Mouse (Mus musculus): ENCODE results near the gene Uts2. TPM values are rescaled to one million over a fixed set of nuclear protein-coding genes. Genes with fewer than 3 reads are reported as not detected.
A peak's percentile ranks its signal among the peaks of the same experiment; 100 is the strongest.
"Not testable (repeated sequence)": the region's sequence is repeated elsewhere in the genome, so short reads cannot be mapped to it uniquely, and the experiment has no call there.

The Uts2 gene
- polyA plus RNA-seq, 1 experiment from 2014 or later, result not detected

- ATAC-seq (ENCODE audit: low read depth), result no peak
- WGBS (ENCODE audit: insufficient replicate concordance), result 15% methylated on average over 13 of the region's 13 CpGs
Measured at GRCm38 (mm10) chr4:151001397-151001796, 4.5 kb downstream of the Uts2 start.

GRCm38 (mm10) chr4:151005656-151006318 is 8.9 kb downstream of the Uts2 start:
- Histone ChIP-seq H3K4me1 (ENCODE audit: control insufficient read depth, low read depth, low read length) (no peaks in the 10 kb centered on the region), H3K27me3 (ENCODE audit: control insufficient read depth, insufficient read depth, low read depth, low read length) (no peaks in the 10 kb centered on the region), H3K4me2 (ENCODE audit: low read depth, low read length) (no peak overlapping the region), H3K9ac (ENCODE audit: low read depth, low read length) (no peak overlapping the region), H3K4me3 (ENCODE audit: low read depth, low read length) (no peak overlapping the region), H3K27ac (ENCODE audit: low read length) (no peak overlapping the region), H3K36me3 (ENCODE audit: control insufficient read depth, insufficient read depth) (no peaks in the 10 kb centered on the region), H3K9me3 (replicated peaks; ENCODE audit: control insufficient read depth, low read length) (no peaks in the 10 kb centered on the region)
- ATAC-seq (ENCODE audit: low read depth), result no peak
- WGBS (ENCODE audit: insufficient replicate concordance), result 64% methylated on average over 13 of the region's 13 CpGs

More at GRCm38 (mm10) chr4:151001397-151001796, 4.5 kb downstream of the Uts2 start:
- no peak overlapping the region for H3K4me2 ChIP-seq (ENCODE audit: low read depth, low read length)
- H3K9me3 ChIP-seq (replicated peaks; ENCODE audit: control insufficient read depth, low read length), result no peaks in the 10 kb centered on the region
- H3K9ac ChIP-seq (ENCODE audit: low read depth, low read length), result no peak overlapping the region
- H3K4me1 ChIP-seq (ENCODE audit: control insufficient read depth, low read depth, low read length), result no peaks in the 10 kb centered on the region
- H3K4me3 ChIP-seq (ENCODE audit: low read depth, low read length), result no peak overlapping the region
- H3K36me3 ChIP-seq (ENCODE audit: control insufficient read depth, insufficient read depth), result no peaks in the 10 kb centered on the region
- no peak overlapping the region for H3K27ac ChIP-seq (ENCODE audit: low read length)
- H3K27me3 ChIP-seq (ENCODE audit: control insufficient read depth, insufficient read depth, low read depth, low read length), result no peaks in the 10 kb centered on the region

DNA sequence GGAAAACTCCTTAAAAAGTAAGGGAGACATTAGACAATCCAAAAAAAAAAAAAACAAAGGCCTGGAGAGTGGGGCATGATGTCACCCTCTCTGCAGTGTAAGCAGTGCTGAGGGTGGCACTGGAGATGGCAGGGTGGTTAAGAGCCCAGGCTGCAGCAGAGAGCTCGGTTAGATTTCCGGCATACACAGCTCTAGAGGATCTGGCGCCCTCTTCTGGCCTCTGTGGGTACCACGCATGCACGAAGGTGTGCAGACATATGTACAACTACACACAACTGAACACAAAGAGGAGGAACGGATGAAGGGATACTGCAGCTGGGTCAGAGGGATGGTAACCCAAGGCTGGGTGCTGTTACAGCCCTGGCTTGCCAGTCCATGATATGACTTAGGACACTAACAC is 10.0 kb downstream of the Uts2 start:
- no peak overlapping the region for H3K27ac ChIP-seq (ENCODE audit: low read length)
- ATAC-seq (ENCODE audit: low read depth), result no peak
- 41% methylated on average over 6 of the region's 6 CpGs for WGBS (ENCODE audit: insufficient replicate concordance)
- no peak overlapping the region for H3K4me2 ChIP-seq (ENCODE audit: low read depth, low read length)
- H3K9ac ChIP-seq (ENCODE audit: low read depth, low read length), result no peak overlapping the region
- no peaks in the 10 kb centered on the region for H3K9me3 ChIP-seq (replicated peaks; ENCODE audit: control insufficient read depth, low read length)
- no peaks in the 10 kb centered on the region for H3K4me1 ChIP-seq (ENCODE audit: control insufficient read depth, low read depth, low read length)
- H3K4me3 ChIP-seq (ENCODE audit: low read depth, low read length), result no peak overlapping the region
- H3K36me3 ChIP-seq (ENCODE audit: control insufficient read depth, insufficient read depth), result no peaks in the 10 kb centered on the region
- H3K27me3 ChIP-seq (ENCODE audit: control insufficient read depth, insufficient read depth, low read depth, low read length), result no peaks in the 10 kb centered on the region

- Histone ChIP-seq H3K9ac (ENCODE audit: low read depth, low read length) (no peak overlapping the region), H3K4me1 (ENCODE audit: control insufficient read depth, low read depth, low read length) (no peaks in the 10 kb centered on the region), H3K27ac (ENCODE audit: low read length) (no peak overlapping the region), H3K4me2 (ENCODE audit: low read depth, low read length) (no peak overlapping the region), H3K36me3 (ENCODE audit: control insufficient read depth, insufficient read depth) (no peaks in the 10 kb centered on the region; the same call in 1 of the 2 replicates), H3K27me3 (ENCODE audit: control insufficient read depth, insufficient read depth, low read depth, low read length) (no peaks in the 10 kb centered on the region), H3K9me3 (replicated peaks; ENCODE audit: control insufficient read depth, low read length) (no peaks in the 10 kb centered on the region), H3K4me3 (ENCODE audit: low read depth, low read length) (no peak overlapping the region)
- no peak for ATAC-seq (ENCODE audit: low read depth)
- WGBS (ENCODE audit: insufficient replicate concordance), result 80% methylated on average over 7 of the region's 7 CpGs
Measured at GRCm38 (mm10) chr4:151010316-151010715, 13.4 kb downstream of the Uts2 start.

- H3K27me3 ChIP-seq (ENCODE audit: control insufficient read depth, insufficient read depth, low read depth, low read length), result no peaks in the 10 kb centered on the region
- H3K36me3 ChIP-seq (ENCODE audit: control insufficient read depth, insufficient read depth), result peaks cover 3% of the 10 kb centered on the region; the same call in 1 of the 2 replicates
- H3K9me3 ChIP-seq (replicated peaks; ENCODE audit: control insufficient read depth, low read length), result no peaks in the 10 kb centered on the region
- no peak overlapping the region for H3K4me2 ChIP-seq (ENCODE audit: low read depth, low read length)
- H3K27ac ChIP-seq (ENCODE audit: low read length), result no peak overlapping the region
- no peak overlapping the region for H3K4me3 ChIP-seq (ENCODE audit: low read depth, low read length)
- ATAC-seq (ENCODE audit: low read depth), result no peak
- H3K9ac ChIP-seq (ENCODE audit: low read depth, low read length), result no peak overlapping the region
- H3K4me1 ChIP-seq (ENCODE audit: control insufficient read depth, low read depth, low read length), result no peaks in the 10 kb centered on the region
- WGBS (ENCODE audit: insufficient replicate concordance), result 87% methylated on average over 10 of the region's 10 CpGs
Measured at GRCm38 (mm10) chr4:151015946-151016345, 19.0 kb downstream of the Uts2 start.

GRCm38 (mm10) chr4:151017356-151017755 is 20.5 kb downstream of the Uts2 start:
- not testable (repeated sequence) for H3K27ac ChIP-seq (ENCODE audit: low read length); H3K9ac ChIP-seq (ENCODE audit: low read depth, low read length); ATAC-seq (ENCODE audit: low read depth); H3K9me3 ChIP-seq (replicated peaks; ENCODE audit: control insufficient read depth, low read length); H3K27me3 ChIP-seq (ENCODE audit: control insufficient read depth, insufficient read depth, low read depth, low read length); H3K36me3 ChIP-seq (ENCODE audit: control insufficient read depth, insufficient read depth); H3K4me1 ChIP-seq (ENCODE audit: control insufficient read depth, low read depth, low read length); H3K4me2 ChIP-seq (ENCODE audit: low read depth, low read length); H3K4me3 ChIP-seq (ENCODE audit: low read depth, low read length)
- WGBS (ENCODE audit: insufficient replicate concordance), result 62% methylated on average over 1 of the region's 1 CpGs

- Histone ChIP-seq H3K36me3 (ENCODE audit: control insufficient read depth, insufficient read depth) (no peaks in the 10 kb centered on the region), H3K4me3 (ENCODE audit: low read depth, low read length) (no peak overlapping the region), H3K4me1 (ENCODE audit: control insufficient read depth, low read depth, low read length) (peaks cover 4% of the 10 kb centered on the region; the same call in 1 of the 2 replicates), H3K9ac (ENCODE audit: low read depth, low read length) (no peak overlapping the region), H3K9me3 (replicated peaks; ENCODE audit: control insufficient read depth, low read length) (no peaks in the 10 kb centered on the region), H3K27ac (ENCODE audit: low read length) (no peak overlapping the region), H3K27me3 (ENCODE audit: control insufficient read depth, insufficient read depth, low read depth, low read length) (no peaks in the 10 kb centered on the region), H3K4me2 (ENCODE audit: low read depth, low read length) (no peak overlapping the region)
- 21% methylated on average over 9 of the region's 9 CpGs for WGBS (ENCODE audit: insufficient replicate concordance)
- peak; percentile 73 for ATAC-seq (ENCODE audit: low read depth)
Measured at GRCm38 (mm10) chr4:151024152-151024551, 27.3 kb downstream of the Uts2 start.

DNA sequence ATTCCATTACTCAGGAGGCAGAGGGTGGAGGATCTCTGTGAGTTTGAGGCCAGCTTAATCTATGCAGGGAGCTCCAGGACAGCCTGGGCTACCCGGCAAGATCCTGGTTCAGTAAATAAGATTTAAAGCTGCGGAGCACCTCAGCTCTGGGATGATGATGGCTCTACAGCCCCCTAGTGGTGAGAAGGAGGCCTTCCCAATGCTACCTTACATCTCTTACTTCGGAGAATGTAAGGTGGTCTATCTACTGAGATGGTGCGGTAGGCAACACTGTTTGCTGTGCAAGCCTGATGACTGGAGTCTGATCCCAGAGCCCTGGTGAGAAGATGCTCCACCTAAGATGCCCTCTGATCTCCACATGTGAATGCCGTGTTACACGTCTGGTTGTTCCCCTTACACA is 30.1 kb downstream of the Uts2 start:
- 48% methylated on average over 6 of the region's 6 CpGs for WGBS (ENCODE audit: insufficient replicate concordance)
- ATAC-seq (ENCODE audit: low read depth), result 0 out of 2 replicates have a peak, but pooled peaks have one; percentile 19
- H3K4me1 ChIP-seq (ENCODE audit: control insufficient read depth, low read depth, low read length), result peaks cover 4% of the 10 kb centered on the region; the same call in 1 of the 2 replicates

GRCm38 (mm10) chr4:151036521-151036920 is 39.6 kb downstream of the Uts2 start:
- H3K4me3 ChIP-seq (ENCODE audit: low read depth, low read length), result no peak overlapping the region
- WGBS (ENCODE audit: insufficient replicate concordance), result 72% methylated on average over 7 of the region's 7 CpGs
- H3K9ac ChIP-seq (ENCODE audit: low read depth, low read length), result no peak overlapping the region
- no peaks in the 10 kb centered on the region for H3K9me3 ChIP-seq (replicated peaks; ENCODE audit: control insufficient read depth, low read length)
- H3K36me3 ChIP-seq (ENCODE audit: control insufficient read depth, insufficient read depth), result no peaks in the 10 kb centered on the region
- no peaks in the 10 kb centered on the region for H3K27me3 ChIP-seq (ENCODE audit: control insufficient read depth, insufficient read depth, low read depth, low read length)
- ATAC-seq (ENCODE audit: low read depth), result no peak
- H3K27ac ChIP-seq (ENCODE audit: low read length), result no peak overlapping the region
- no peak overlapping the region for H3K4me2 ChIP-seq (ENCODE audit: low read depth, low read length)
- no peaks in the 10 kb centered on the region for H3K4me1 ChIP-seq (ENCODE audit: control insufficient read depth, low read depth, low read length)

More for the DNA sequence above, 30.1 kb downstream of the Uts2 start:
- Histone ChIP-seq H3K9me3 (replicated peaks; ENCODE audit: control insufficient read depth, low read length) (no peaks in the 10 kb centered on the region), H3K27me3 (ENCODE audit: control insufficient read depth, insufficient read depth, low read depth, low read length) (no peaks in the 10 kb centered on the region), H3K27ac (ENCODE audit: low read length) (no peak overlapping the region), H3K36me3 (ENCODE audit: control insufficient read depth, insufficient read depth) (no peaks in the 10 kb centered on the region), H3K4me3 (ENCODE audit: low read depth, low read length) (no peak overlapping the region), H3K4me2 (ENCODE audit: low read depth, low read length) (no peak overlapping the region), H3K9ac (ENCODE audit: low read depth, low read length) (no peak overlapping the region)

Measured in liver, embryonic 16.5 days (tissue).